Mouse (Mus musculus): ENCODE measurements around the gene Lrch1.

DNA sequence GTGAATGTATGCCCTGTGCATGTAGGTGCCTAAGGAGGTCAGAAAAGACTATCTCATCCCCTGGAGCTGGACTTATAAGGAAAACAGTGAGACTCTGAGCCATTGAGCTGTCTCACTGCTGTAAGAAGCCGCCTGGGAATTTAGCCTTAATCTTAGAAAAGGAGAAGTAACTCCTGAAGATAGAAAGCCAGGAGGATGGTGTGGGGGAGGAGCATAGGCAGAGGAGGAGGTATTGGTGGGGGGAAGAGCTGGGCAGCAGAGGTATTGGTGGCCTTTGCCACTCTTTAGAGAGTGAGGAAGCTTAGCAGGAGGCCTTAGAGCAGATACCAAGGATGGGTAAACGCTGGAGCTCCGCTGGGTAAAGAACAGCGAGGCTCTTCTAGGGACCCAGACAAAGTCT is 41.6 kb upstream of the Lrch1 start:
- no peak for TF ChIP-seq POLR2A (IDR thresholded peaks at IDR 0.05; ENCODE audit: low read depth, low read length)
- TF ChIP-seq CTCF (IDR thresholded peaks at IDR 0.05; ENCODE audit: extremely low read depth, insufficient read depth, insufficient read length, insufficient replicate concordance), result no peak
